Mouse (Mus musculus): Measurements from ENCODE around the gene Cdc20. TPM values are rescaled to one million over a fixed set of nuclear protein-coding genes. Genes with fewer than 3 reads are reported as not detected.

The Cdc20 gene
- total RNA-seq, 2 experiments from 2014 or later: 8.3 to 12.5 TPM

DNA sequence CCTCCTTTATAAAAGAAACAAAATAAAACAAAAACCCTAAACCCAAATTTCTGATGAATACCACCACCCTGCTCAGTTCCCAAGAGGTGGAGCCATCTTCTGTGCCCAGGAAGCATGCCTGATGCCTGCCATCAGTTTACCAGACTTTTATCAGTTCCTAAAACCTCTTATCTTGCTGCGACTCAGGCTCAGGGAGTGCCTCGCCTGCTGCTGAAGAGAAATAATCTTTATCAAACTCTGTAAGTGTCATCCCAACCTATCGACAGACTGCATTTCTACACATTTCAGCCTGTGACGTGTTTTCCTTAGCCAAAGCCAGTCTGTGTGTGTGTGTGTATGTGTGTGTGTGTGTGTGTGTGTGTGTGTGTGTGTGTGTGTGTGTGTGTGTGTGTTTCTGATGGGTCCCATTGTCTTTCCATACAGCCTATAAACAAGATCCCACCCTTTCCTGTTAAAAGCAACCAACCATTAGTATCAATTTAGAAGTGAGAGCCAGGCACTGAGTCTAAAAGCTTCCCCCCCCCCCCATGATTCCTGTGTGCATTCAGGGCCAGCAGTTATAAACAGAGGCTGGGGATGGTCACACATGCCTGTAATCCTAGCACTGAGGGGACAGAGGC is 12.5 kb downstream of the Cdc20 start:
- no peak for DNase-seq
- intact Hi-C loops (cut with DNase I): loop anchor here (5.0 kb wide), 1 partner anchor 63 kb away; no protein-coding TSS in a partner anchor

DNA sequence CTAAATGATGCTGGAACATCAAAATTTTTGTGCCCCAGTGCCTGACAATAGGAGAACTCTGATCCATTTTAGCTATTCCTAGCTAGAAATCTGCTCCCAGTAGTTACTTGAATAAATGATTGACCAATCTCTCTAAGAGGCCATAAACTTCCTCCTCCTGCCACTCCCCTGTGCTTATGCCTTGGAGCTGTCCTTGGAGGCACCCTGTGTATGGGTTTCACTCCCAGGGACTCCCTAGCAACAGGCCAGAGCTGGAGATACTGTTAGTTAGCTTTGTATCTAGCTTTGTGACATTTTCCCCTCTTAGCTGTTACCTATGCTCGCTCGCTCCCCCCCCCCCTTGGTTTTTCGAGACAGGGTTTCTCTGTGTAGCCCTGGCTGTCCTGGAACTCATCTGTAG is 15.8 kb downstream of the Cdc20 start:
- intact Hi-C loops (cut with DNase I): no loop called here
- DNase-seq: no peak

DNA sequence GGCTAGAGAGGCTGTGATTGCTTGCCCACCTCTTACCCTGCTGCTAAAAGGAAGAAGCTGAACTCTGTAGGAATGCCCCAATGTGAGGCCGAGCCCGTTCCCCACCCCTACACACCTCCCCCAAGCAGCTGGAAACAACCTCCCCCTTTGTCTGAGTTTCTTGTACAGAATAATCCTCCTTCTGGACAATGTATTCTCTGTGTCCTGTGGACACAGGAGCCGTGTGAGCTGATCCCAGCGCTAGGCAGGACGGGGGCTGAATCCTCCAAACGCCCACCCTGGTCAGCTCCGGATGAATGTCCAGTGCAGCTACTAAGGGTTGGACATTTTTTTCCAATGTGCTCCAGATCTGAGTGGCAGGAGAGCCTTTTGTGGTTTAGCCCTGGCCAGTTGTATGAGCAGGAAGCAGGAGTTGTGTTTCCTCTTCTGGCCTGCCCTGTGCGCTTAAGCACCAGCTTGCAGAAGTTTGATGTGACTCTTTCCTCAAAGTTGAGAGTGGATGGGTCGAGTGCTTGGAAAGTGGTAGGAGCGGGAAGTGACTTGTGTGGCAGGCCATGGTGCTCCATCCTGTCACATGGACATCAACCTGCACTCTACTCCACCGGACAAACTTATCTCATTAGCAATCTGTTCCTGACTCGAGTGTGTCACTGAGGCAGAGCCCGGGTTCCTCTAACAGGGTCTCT is 19.9 kb downstream of the Cdc20 start:
- intact Hi-C loops (cut with DNase I): no loop called here
- no peak for DNase-seq

DNA sequence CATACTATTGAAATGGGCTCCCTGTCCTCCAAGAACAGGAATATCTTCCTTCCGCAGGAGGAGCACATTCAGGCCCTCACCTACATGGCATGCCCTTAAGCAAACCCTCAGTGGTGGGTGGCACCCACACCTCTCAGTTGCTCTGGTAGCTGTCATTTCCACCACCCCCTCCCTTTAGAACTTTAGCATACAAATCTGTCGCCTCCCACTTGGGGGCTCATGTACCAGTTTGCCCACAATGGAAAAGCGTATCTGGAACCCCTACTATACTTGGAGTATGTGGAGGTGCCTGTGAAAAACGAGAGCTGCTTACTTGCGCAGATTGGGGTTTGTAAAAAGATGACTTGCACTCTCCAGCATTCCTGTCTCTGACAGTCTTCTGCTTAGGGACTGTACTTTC is 20.8 kb downstream of the Cdc20 start:
- intact Hi-C loops (cut with DNase I): no loop called here
- DNase-seq: no peak

DNA sequence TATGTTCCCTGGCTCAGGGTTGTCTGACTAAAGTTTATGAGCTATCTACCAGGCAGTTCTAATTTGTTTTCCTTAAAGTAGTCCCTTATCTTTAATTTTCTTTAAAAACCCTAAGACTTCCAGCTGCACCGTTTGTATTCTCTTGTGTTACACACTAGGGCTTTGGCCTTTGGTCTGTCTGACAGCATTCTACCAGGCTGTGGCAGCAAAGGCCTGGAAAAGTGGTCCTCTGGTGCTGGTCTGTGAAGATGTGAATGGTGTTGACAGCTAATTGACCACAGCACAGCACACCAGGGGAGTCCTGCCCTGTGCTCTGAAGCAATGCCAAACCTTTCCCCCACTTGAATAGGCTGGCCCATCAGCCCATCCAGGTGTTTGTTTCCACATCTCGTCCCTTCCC is 21.4 kb downstream of the Cdc20 start:
- DNase-seq: no peak
- intact Hi-C loops (cut with DNase I): no loop called here

DNA sequence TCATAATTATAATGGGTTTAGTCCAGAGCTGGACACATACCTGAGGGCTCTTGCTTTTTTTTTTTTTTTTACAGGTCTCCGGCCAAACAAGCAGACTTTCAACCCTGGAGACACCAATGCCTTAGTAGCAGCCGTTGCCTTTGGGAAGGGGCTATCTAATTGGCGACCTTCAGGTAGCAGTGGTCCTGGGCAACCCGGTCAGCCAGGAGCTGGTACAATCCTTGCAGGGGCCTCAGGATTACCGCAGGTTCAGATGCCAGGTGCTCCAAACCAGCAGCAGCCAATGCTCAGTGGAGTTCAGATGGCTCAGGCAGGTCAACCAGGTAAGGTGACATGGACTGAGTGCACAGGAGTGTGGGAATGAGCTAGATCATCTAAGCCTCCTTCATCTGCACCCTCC is 23.6 kb downstream of the Cdc20 start:
- no peak for DNase-seq
- intact Hi-C loops (cut with DNase I): no loop called here

DNA sequence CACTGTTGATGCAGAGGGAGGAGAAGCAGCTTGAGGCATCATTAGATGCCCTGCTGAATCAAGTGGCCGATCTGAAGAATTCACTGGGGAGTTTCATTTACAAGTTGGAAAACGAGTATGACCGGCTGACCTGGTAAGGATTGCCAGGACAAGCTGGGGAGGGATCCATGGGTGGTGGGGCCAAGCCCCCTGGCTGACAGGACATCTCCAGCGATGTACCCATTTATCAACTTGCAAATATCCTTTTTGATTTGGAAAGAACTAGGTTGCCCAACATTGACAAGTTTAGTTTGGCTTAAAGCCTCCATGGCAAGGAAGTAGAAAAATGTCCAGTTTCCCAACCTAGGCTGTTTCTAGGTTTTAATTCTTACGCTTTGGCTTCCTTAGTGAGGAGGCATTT is 26.3 kb downstream of the Cdc20 start:
- intact Hi-C loops (cut with DNase I): no loop called here

DNA sequence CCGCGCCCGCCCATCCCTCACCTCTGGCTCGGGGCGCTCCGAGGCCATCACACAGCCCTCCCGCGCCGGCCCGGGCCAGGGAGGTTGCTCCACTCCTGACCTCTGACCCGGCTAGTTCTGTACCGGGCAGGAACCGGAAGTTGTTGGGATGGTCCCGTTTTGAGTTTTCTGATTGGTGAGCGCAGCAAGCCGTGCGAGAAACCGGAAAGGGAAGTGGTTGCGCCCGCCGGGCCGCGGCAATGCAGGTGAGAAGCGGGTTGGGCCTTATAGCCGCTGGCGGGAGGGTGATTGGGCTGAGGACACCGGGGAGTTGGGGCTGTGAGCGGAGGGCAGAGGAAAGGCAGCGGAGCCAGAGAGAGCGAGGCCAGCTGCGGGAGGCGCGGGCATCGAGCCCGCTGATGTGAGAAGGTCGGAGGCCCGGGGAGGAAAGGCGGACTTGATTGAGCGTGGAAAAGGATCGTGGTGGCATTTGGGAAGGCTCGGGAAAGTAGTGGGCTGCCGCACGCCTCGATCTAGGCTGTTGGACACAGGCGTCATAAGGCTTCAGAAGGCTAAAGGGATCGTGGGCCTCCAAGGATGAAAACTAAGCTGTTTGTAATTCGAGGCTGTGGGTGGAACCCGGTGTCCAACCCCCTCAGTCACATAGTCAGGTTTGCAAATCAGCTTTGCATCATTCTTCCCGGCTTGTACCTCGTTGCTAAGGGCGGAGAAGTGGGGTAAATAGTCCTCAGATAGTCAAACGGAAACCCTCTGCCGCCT is 27.8 kb downstream of the Cdc20 start, which contains the start of the genes Szt2 and Med8:
Gene Szt2, minus strand, starts transcription at position 132 of the 759 bp plus-strand sequence.
Gene Med8, plus strand, starts transcription at position 196 of the 759 bp plus-strand sequence.
- intact Hi-C loops (cut with DNase I): loop anchor here (5.0 kb wide), 1 partner anchor 158 kb away; no protein-coding TSS in a partner anchor
- peak; percentile 86 to 91 for DNase-seq

More for the DNA sequence above, 26.3 kb downstream of the Cdc20 start:
- no peak for DNase-seq

DNA sequence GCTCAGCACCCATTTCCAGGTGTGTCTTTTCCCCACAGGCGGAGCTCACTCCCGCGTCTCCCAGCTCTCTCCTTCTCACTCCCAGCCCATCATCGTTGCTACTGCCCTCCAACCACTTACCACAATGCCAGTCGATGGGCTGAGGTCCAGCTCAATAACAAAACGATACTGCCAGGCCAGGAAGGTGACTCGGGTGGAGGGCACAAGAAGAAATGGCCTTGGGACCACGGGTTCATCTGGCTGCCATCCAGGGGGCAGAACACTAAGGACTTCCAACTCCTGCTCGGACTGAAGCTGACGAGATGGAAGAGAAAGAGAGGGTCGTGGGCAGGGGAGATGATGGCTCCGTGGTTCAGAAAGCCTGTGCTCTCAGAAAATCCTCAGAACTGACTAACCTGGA is 34.5 kb downstream of the Cdc20 start:
- intact Hi-C loops (cut with DNase I): no loop called here
- no peak for DNase-seq

DNA sequence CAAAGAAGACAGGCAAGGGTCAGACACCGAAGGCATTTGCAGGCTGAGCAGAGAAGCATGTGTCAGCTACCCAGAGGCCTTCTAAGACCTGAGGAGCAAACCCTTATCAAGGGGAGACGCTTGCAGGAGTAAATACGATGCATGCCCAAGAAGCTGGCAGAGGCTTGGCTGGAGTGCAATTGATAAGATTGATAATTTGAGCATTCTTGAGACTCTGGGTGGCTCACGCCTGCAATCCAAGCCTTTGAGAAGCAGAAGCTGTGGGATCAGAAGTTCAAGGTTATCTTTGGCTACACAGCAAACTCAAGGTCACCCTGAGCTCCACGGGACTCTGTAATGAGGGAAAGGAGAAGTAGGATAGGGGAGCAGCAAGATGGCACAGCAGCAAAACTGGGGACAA is 35.2 kb downstream of the Cdc20 start:
- intact Hi-C loops (cut with DNase I): no loop called here

DNA sequence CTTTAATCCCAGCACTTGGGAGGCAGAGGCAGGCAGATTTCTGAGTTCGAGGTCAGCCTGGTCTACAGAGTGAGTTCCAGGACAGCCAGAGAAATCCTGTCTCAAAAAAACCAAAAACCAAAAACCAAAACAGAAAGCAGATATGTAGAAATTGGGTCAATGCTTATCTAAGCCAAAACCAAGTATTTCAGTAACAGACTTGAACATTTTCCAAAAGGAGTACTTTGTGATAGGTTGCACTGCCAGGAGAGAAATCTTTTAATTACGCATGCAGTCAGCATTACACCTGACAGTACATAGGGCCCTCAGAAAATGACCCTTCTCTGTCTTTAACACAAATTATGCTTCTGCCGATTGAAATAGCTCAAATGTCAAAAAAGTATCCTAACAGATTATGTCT is 35.7 kb downstream of the Cdc20 start:
- intact Hi-C loops (cut with DNase I): no loop called here
- DNase-seq: no peak

More for the DNA sequence above, 35.2 kb downstream of the Cdc20 start:
- DNase-seq: no peak

DNA sequence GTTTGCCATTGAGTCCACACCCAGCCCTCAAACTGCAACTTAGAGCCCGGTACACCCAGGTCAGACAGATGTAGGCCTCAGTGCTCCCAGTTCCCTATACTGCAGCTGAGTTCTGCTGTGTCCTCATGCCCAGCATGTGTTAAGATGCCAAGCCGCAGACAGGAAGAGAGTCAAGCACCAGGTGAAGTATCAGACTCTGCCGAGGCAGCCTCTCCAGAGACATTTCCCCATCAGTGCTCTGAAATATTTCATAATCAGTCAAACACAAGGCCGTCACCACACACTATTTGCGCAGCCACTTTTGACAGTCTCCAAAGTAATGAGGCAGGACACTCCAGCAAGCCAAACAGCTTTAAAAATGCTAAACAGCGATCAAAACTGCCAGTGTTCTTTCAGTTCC is 38.8 kb downstream of the Cdc20 start:
- no peak for DNase-seq
- intact Hi-C loops (cut with DNase I): no loop called here

DNA sequence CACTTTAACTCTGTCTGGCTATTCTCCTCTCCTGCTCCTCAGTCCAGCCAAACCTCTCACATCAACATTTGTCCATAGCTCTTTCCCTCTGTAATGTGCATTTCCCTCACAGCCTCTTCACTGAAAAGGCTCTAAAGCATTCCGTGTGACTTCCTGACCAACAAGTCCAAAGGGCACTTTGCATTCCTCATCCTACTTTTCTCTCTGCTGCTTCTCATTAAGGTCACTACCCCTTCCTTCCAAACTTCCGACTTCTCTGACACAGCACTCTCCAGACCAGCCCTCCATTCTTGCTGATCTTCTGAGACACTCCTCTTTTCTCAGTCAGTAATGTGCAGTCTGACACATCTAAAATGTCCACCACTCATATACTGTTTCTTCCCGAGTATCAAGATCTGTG is 40.7 kb downstream of the Cdc20 start:
- DNase-seq: no peak
- intact Hi-C loops (cut with DNase I): no loop called here

DNA sequence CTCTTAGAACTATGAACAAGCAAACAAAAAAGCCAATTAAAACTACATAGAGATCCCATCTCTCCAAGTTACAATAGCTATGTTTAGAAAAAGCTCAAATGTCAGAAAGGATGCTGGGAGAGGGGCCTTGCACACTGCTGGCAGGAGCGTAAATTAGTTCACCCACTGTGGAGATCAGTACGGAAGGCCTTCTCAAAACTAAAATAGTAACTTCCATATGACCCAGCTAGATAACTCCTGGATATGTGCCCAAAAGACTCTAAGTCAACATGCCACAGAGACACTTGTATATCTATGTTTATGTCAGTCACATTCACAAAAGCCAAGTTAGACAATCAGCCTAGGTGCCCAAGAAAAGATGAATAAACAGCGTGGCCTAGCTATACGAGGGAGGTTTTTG is 41.9 kb downstream of the Cdc20 start:
- no peak for DNase-seq
- intact Hi-C loops (cut with DNase I): no loop called here

DNA sequence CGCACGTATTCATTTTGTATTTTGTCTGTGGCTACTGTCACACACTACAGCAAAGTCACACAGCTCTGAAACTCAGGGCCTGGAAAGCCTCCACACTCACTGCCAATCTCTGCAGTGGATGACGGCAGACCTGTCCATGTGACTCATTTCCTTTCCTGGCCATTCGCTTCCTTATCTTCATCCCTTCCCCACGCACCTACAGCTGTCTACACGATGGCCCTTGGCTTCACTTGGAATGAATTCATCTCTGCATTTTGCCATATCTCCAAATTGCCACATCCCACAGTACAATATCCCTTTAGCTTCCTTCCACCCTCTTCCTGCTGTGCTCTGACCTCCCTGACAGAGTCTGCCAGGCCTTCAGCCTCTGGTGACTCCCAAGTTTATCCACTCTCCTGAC is 42.6 kb downstream of the Cdc20 start:
- DNase-seq: peak in 1 of 2 experiments; percentile 18
- intact Hi-C loops (cut with DNase I): no loop called here

DNA sequence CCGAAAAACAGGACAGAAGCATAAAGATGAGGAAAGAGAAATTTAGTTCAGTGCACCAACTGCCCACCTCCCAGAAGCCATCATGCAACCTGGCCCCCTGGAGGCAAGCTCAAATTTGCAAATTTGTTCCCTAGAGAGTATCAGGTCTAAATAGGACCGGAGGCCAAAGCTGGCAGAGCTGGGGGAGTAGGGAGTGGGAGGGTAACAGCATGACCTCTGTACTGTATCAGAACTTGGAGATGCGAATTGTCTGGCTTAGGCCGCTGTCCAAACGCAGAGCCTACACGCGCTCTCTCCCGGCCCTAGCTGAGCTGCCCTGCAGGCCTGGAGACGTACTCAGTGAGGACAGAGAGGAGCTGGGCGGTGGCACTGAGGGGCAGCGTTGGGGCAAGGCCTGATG is 47.0 kb downstream of the Cdc20 start:
- intact Hi-C loops (cut with DNase I): no loop called here
- DNase-seq: no peak

DNA sequence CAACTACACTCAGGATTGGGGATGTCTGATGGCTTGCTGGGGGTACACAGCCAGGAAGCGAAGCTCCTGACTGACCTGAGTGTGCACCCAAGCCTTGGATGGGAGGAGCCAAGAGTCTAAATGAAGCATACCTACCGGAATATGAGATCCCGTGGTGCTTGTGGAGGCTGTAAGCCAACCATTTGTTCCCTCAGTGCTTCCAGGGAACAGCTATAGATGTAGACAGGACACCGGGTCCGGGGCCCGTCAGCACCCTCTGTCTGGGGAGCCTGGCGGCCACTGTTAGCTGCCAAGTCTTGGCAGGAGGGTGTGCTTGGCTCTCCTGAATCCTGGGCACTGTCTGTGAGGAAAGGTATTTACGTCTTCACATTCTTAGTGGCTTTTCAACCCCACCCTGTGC is 49.8 kb downstream of the Cdc20 start:
- DNase-seq: no peak
- intact Hi-C loops (cut with DNase I): no loop called here

DNA sequence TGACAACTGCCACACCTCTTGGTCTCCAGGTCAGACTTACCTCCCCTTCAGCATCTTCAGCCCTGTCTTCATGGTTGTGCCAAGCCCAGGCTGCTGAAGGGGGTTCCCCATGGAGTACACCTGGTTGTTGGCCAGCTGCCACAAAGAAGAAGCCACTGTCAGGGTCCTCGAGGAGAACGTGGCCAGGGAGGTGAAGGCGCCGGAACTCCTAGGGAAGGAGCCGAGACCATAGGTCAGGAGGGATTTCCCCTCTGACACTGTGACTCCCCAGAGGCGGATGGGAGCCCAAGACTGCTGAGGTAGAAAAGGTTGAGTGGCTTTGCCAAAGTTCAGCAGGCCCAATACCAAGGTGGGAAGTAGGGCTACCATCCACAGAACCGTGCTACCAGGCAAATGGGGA is 53.9 kb downstream of the Cdc20 start:
- no peak for DNase-seq
- intact Hi-C loops (cut with DNase I): no loop called here
